Mouse (Mus musculus) CH12.LX (cell line): ENCODE results near the gene Rpl34. TPM values are rescaled to one million over a fixed set of nuclear protein-coding genes. Genes with fewer than 3 reads are reported as not detected.

Source experiments
- DNase-seq: peaks from one replicate; pipeline ENCODE4 v3.0.0-alpha.2; 2013; ENCODE audit errors: extremely low read depth
- H3K27ac ChIP-seq: 2 replicates; pipeline ENCODE4 v1.5.1; 2012; ENCODE audit warnings: low read depth, mild to moderate bottlenecking, control low read depth, moderate library complexity; ENCODE audit not compliant: insufficient read depth
- H3K27me3 ChIP-seq: replicated peaks from 2 replicates; pipeline ENCODE3; 2012; ENCODE audit warnings: inconsistent platforms
- H3K36me3 ChIP-seq, 2 experiments: replicated peaks in 1 of 2; 2 replicates each; pipeline versions ENCODE3 to v1.6.1; 2012; ENCODE audit warnings: inconsistent platforms in 1 of 2, low read length in 1 of 2, mild to moderate bottlenecking in 1 of 2, mixed read lengths in 1 of 2, moderate library complexity in 1 of 2; ENCODE audit not compliant: control insufficient read depth in 1 of 2, insufficient read depth in 1 of 2
- H3K4me1 ChIP-seq, 2 experiments: 2 replicates each; pipeline ENCODE4 v1.6.1; 2012; ENCODE audit warnings: inconsistent platforms in 1 of 2, moderate library complexity in 1 of 2; ENCODE audit not compliant: insufficient read depth in 2 of 2, control insufficient read depth in 1 of 2
- H3K4me2 ChIP-seq: 2 replicates; pipeline ENCODE4 v1.6.1; 2012; ENCODE audit warnings: low read depth, mild to moderate bottlenecking, control low read depth; ENCODE audit not compliant: poor library complexity, insufficient read depth, severe bottlenecking
- H3K4me3 ChIP-seq, 3 experiments: fragments of 150-350 bp in 1 of 3; sonication (generic) in 1 of 3; replicated peaks in 1 of 3; 2 replicates each; pipeline versions ENCODE3 to v1.5.1; 2011 to 2012; ENCODE audit warnings: low read depth in 2 of 3, low read length in 2 of 3, mild to moderate bottlenecking in 2 of 3, moderate library complexity in 2 of 3, control low read depth in 1 of 3, improper control_type of control experiment in 1 of 3, inconsistent platforms in 1 of 3, mixed read lengths in 1 of 3; ENCODE audit not compliant: poor library complexity in 1 of 3
- H3K79me2 ChIP-seq: replicated peaks from 2 replicates; pipeline ENCODE4 v1.6.1; 2012; ENCODE audit warnings: mild to moderate bottlenecking, moderate library complexity; ENCODE audit not compliant: control insufficient read depth, poor library complexity, insufficient read depth, severe bottlenecking; ENCODE audit errors: extremely low read depth
- H3K9ac ChIP-seq: 2 replicates; pipeline ENCODE4 v1.6.1; 2012; ENCODE audit warnings: low read depth, mild to moderate bottlenecking, control low read depth, moderate library complexity; ENCODE audit not compliant: insufficient read depth
- H3K9me3 ChIP-seq: replicated peaks from 2 replicates; pipeline ENCODE3; 2012; ENCODE audit warnings: low read length, inconsistent platforms, mixed read lengths
- CHD1 ChIP-seq: IDR thresholded peaks from 2 replicates; pipeline ENCODE4 v1.6.1; 2012; ENCODE audit warnings: low read depth, low read length, improper control_type of control experiment, inconsistent platforms
- CTCF ChIP-seq, 2 experiments: IDR thresholded peaks in 1 of 2; conservative IDR thresholded peaks in 1 of 2; 2 replicates each; pipeline ENCODE4 v1.5.1; 2011 to 2012; ENCODE audit warnings: low read depth in 2 of 2, low read length in 2 of 2, improper control_type of control experiment in 1 of 2, inconsistent platforms in 1 of 2, mild to moderate bottlenecking in 1 of 2, moderate library complexity in 1 of 2
- E2F4 ChIP-seq: IDR thresholded peaks from 2 replicates; pipeline ENCODE4 v1.6.1; 2011; ENCODE audit warnings: low read depth, low read length, improper control_type of control experiment; ENCODE audit not compliant: insufficient replicate concordance
- EP300 ChIP-seq: IDR thresholded peaks from 2 replicates; pipeline ENCODE4 v1.6.1; 2011; ENCODE audit warnings: low read length, improper control_type of control experiment
- ETS1 ChIP-seq: conservative IDR thresholded peaks from 2 replicates; pipeline ENCODE4 v1.6.1; 2012; ENCODE audit warnings: low read depth, mild to moderate bottlenecking, inconsistent platforms, low read length, improper control_type of control experiment, moderate library complexity
- GABPA ChIP-seq: IDR thresholded peaks from 2 replicates; pipeline ENCODE4 v1.6.1; 2012; ENCODE audit warnings: low read depth, low read length, improper control_type of control experiment, inconsistent platforms; ENCODE audit not compliant: insufficient replicate concordance
- HCFC1 ChIP-seq: IDR thresholded peaks from 2 replicates; pipeline ENCODE4 v1.6.1; 2012; ENCODE audit warnings: low read depth, mild to moderate bottlenecking, inconsistent platforms, low read length, improper control_type of control experiment
- IRF4 ChIP-seq: IDR thresholded peaks from 2 replicates; pipeline ENCODE4 v1.6.1; 2014; ENCODE audit warnings: low read depth, mild to moderate bottlenecking, inconsistent platforms, low read length, improper control_type of control experiment
- JUN ChIP-seq: IDR thresholded peaks from 2 replicates; pipeline ENCODE4 v1.6.1; 2011; ENCODE audit warnings: low read depth, mild to moderate bottlenecking, low read length, improper control_type of control experiment, moderate library complexity; ENCODE audit not compliant: insufficient read depth
- KAT2A ChIP-seq: IDR thresholded peaks from 2 replicates; pipeline ENCODE4 v1.6.1; 2012; ENCODE audit warnings: low read length, improper control_type of control experiment, inconsistent platforms; ENCODE audit not compliant: insufficient replicate concordance
- MAFK ChIP-seq: IDR thresholded peaks from 2 replicates; pipeline ENCODE4 v1.6.1; 2011; ENCODE audit warnings: low read length, improper control_type of control experiment; ENCODE audit not compliant: insufficient replicate concordance
- MAZ ChIP-seq: IDR thresholded peaks from 2 replicates; pipeline ENCODE4 v1.6.1; 2012; ENCODE audit warnings: low read depth, mild to moderate bottlenecking, inconsistent platforms, low read length, improper control_type of control experiment, moderate library complexity
- MEF2A ChIP-seq: IDR thresholded peaks from 2 replicates; pipeline ENCODE4 v1.6.1; 2014; ENCODE audit warnings: low read depth, mild to moderate bottlenecking, inconsistent platforms, low read length, improper control_type of control experiment, borderline replicate concordance
- MXI1 ChIP-seq: IDR thresholded peaks from 2 replicates; pipeline ENCODE4 v1.6.1; 2011; ENCODE audit warnings: mild to moderate bottlenecking, low read depth, low read length, improper control_type of control experiment
- MYC ChIP-seq: IDR thresholded peaks from 2 replicates; pipeline ENCODE4 v1.6.1; 2011; ENCODE audit warnings: low read depth, mild to moderate bottlenecking, improper control_type of control experiment, low read length
- NELFE ChIP-seq: IDR thresholded peaks from 2 replicates; pipeline ENCODE4 v1.6.1; 2011; ENCODE audit warnings: low read depth, low read length, improper control_type of control experiment
- NRF1 ChIP-seq: IDR thresholded peaks from 2 replicates; pipeline ENCODE4 v1.6.1; 2014; ENCODE audit warnings: low read depth, mild to moderate bottlenecking, inconsistent platforms, low read length, improper control_type of control experiment, moderate library complexity
- PAX5 ChIP-seq: IDR thresholded peaks from 2 replicates; pipeline ENCODE4 v1.6.1; 2012; ENCODE audit warnings: low read length, inconsistent platforms, mixed read lengths
- RAD21 ChIP-seq: IDR thresholded peaks from 2 replicates; pipeline ENCODE4 v1.6.1; 2011; ENCODE audit warnings: low read depth, mild to moderate bottlenecking, low read length, improper control_type of control experiment, moderate library complexity
- SIN3A ChIP-seq: IDR thresholded peaks from 2 replicates; pipeline ENCODE4 v1.6.1; 2012; ENCODE audit warnings: low read length, improper control_type of control experiment, inconsistent platforms
- SMC3 ChIP-seq: IDR thresholded peaks from 2 replicates; pipeline ENCODE4 v1.6.1; 2011; ENCODE audit warnings: low read depth, low read length, improper control_type of control experiment
- TBP ChIP-seq: conservative IDR thresholded peaks from 2 replicates; pipeline ENCODE4 v1.6.1; 2011; ENCODE audit warnings: low read depth, low read length, improper control_type of control experiment
- TCF12 ChIP-seq: IDR thresholded peaks from 2 replicates; pipeline ENCODE4 v1.6.1; 2014; ENCODE audit warnings: low read depth, mild to moderate bottlenecking, inconsistent platforms, low read length, improper control_type of control experiment
- USF2 ChIP-seq: conservative IDR thresholded peaks from 2 replicates; pipeline ENCODE4 v1.6.1; 2011; ENCODE audit warnings: low read depth, low read length, improper control_type of control experiment
- ZKSCAN1 ChIP-seq: IDR thresholded peaks from 2 replicates; pipeline ENCODE4 v1.6.1; 2012; ENCODE audit warnings: low read depth, inconsistent platforms, low read length, improper control_type of control experiment, borderline replicate concordance
- ZMIZ1 ChIP-seq: IDR thresholded peaks from 2 replicates; pipeline ENCODE4 v1.6.1; 2012; ENCODE audit warnings: low read depth, mild to moderate bottlenecking, inconsistent platforms, low read length, improper control_type of control experiment
- ZNF384 ChIP-seq: IDR thresholded peaks from 2 replicates; pipeline ENCODE4 v1.6.1; 2012; ENCODE audit warnings: low read depth, low read length, improper control_type of control experiment, inconsistent platforms
- dilution Hi-C: fragments of 300-500 bp; cut with MboI; formaldehyde crosslinking; loops from 2 replicates; pipeline ENCODE4 v1.14.3; 2020; ENCODE audit warnings: low sequenced_read_pairs; ENCODE audit not compliant: extremely low pct_unique_long_range_greater_than_20kb, extremely low pct_ligation_motif_present
- in situ Hi-C: fragments of 300-500 bp; cut with MboI; formaldehyde crosslinking; loops from 3 replicates; pipeline ENCODE4 v1.14.3; 2019; ENCODE audit warnings: low sequenced_read_pairs, low pct_ligation_motif_present, low pct_unique_long_range_greater_than_20kb, mixed read lengths
- polyA plus RNA-seq: library from polyadenylated mRNA; unstranded; fragments of >175 nt; gene quantifications from 2 replicates; pipeline ENCODE4 v1.2.1, GENCODE M21; 2012; ENCODE audit warnings: low read depth; ENCODE audit not compliant: insufficient read length
- total RNA-seq, 2 experiments: library from RNA; depleted of rRNA; stranded (reverse); fragments of 300-350 nt in 1 of 2; fragments of >200 nt in 1 of 2; gene quantifications; 2 replicates each; pipeline ENCODE4 v1.2.3; 2012 to 2014

Gene Rpl34
- total and polyA plus RNA-seq, 3 experiments: 1,701 to 3,001 (median 2,604) TPM

GRCm38 (mm10) chr3:130736758-130737157 lies 6.6 kb upstream of the Rpl34 start:
- Histone ChIP-seq H3K4me2 (peak overlapping the region; percentile 16; the same call in 1 of the 2 replicates), H3K36me3 (no peaks in the 10 kb centered on the region), H3K27ac (no peak overlapping the region), H3K27me3 (no peaks in the 10 kb centered on the region), H3K4me1 (peaks cover 0 to 8% of the 10 kb centered on the region in 2 experiments; a peak in 2 of 4 replicates), H3K9me3 (no peaks in the 10 kb centered on the region), H3K79me2 (no peaks in the 10 kb centered on the region), H3K4me3 (no peak overlapping the region), H3K9ac (no peak overlapping the region)
- no peak for DNase-seq
- in situ Hi-C loops (loop anchor here (10.0 kb wide), 1 partner anchor 508 kb away; no protein-coding TSS in a partner anchor), dilution Hi-C loops (no loop called here)
- no peak for TF ChIP-seq MAZ
- peak; percentile 91 for TF ChIP-seq ZKSCAN1

GRCm38 (mm10) chr3:130729472-130730188 lies 568 bp downstream of the Rpl34 start:
- H3K9ac ChIP-seq: peak overlapping the region; percentile 85
- no peak for DNase-seq
- H3K9me3 ChIP-seq: no peaks in the 10 kb centered on the region
- peak overlapping the region; percentile 37 for H3K27ac ChIP-seq
- H3K4me3 ChIP-seq: peak overlapping the region; percentile 80 to 100 (median 88)
- peak overlapping the region; percentile 83; the same call in 1 of the 2 replicates for H3K4me2 ChIP-seq
- peaks cover 2 to 34% of the 10 kb centered on the region in 2 experiments; a peak in 3 of 4 replicates for H3K4me1 ChIP-seq
- TF ChIP-seq NELFE (no peak), KAT2A (no peak), MAFK (no peak), NRF1 (no peak), MEF2A (no peak), MXI1 (no peak; the same call in 1 of the 2 replicates), CTCF (conservative IDR thresholded peaks at IDR 0.05 in 1 of 2, IDR thresholded peaks at IDR 0.05 in 1 of 2; ENCODE audit: low read depth in 2 of 2, low read length in 2 of 2) (no peak), ZNF384 (no peak), SIN3A (peak; percentile 27; the same call in 1 of the 2 replicates), IRF4 (no peak), ZKSCAN1 (no peak), RAD21 (no peak), TCF12 (no peak), MYC (peak; percentile 1; the same call in 1 of the 2 replicates), E2F4 (no peak), ZMIZ1 (no peak; the same call in 1 of the 2 replicates), CHD1 (peak; percentile 91), HCFC1 (no peak), PAX5 (no peak), EP300 (no peak), USF2 (no peak), ETS1 (no peak), JUN (no peak), GABPA (no peak), SMC3 (no peak), TBP (no peak)
- TF ChIP-seq, all 38 proteins: peak for 3
- Histone ChIP-seq H3K36me3 (peaks cover 35 to 42% of the 10 kb centered on the region in 2 experiments), H3K79me2 (peaks cover 29% of the 10 kb centered on the region), H3K27me3 (no peaks in the 10 kb centered on the region)
- in situ Hi-C loops (loop anchor here (10.0 kb wide), 1 partner anchor 515 kb away; no protein-coding TSS in a partner anchor), dilution Hi-C loops (no loop called here)
